Mouse (Mus musculus) spleen, postnatal 36 days (tissue): ENCODE results near the gene Duox2.
A peak's percentile ranks its signal among the peaks of the same experiment; 100 is the strongest.
"Not testable (repeated sequence)": the region's sequence is repeated elsewhere in the genome, so short reads cannot be mapped to it uniquely, and the experiment has no call there.

Source experiments
- DNase-seq, 2 experiments: peaks; one replicate each; pipeline ENCODE4 v3.0.0; 2022; ENCODE audit warnings: low spot score in 2 of 2, mixed read lengths in 1 of 2

The Duox2 gene

DNA sequence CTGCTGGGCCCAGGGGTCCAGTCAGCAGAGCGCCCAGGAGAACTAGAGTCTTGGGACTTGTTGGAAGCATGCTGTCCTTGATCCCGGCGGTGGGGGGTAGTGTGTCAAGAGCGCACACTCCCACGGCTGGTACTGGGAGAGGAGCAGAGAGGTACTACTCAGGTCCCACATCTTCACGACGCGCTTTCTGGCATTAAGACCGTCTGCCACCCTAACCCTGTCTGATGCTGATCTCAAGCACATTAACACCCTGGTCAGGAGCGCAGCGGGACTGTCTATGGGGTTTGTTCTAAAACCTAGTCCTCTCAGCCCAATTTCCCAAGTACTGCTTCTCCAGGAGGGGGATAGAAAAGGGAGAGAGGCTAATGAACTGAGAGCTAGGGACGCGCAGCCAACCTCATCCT lies at the start of gene Duox2:
TSS of gene Duox2 (minus strand) at position 354 of the 404 bp plus-strand sequence.
- DNase-seq: no peak

DNA sequence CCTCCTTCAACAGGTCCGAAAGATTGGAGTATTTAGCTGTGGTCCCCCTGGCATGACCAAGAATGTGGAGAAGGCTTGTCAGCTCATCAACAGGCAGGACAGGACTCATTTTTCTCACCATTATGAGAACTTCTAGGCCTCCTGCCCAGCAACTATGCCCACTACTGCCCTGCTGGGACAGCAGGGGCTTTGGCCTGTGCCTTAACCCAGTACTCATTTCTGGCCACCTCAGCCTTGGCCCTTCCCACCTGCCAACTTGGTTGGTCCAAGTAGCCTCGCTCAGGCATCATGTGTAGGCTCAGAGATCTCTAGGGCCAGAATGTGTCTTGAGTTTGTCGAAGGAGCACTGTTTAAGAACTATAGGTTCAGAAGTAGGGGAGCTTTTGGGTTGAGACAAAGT lies 49.0 kb upstream of the Duox2 start:
- DNase-seq: no peak

DNA sequence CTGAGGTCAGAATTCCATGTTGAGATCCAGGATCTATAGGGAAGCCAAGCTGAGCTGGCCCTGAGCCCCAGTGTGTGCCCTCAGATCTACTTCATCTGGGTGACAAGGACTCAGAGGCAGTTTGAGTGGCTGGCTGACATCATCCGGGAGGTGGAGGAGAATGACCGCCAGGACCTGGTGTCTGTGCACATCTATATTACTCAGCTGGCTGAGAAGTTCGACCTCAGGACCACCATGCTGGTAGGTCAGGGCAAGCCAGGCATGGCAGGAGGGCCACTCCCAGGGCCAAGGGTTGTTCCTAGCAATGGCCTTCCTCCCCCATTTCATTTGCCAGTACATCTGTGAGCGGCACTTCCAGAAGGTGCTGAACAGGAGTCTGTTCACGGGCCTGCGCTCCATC lies 47.9 kb upstream of the Duox2 start:
- DNase-seq: not testable (repeated sequence)

DNA sequence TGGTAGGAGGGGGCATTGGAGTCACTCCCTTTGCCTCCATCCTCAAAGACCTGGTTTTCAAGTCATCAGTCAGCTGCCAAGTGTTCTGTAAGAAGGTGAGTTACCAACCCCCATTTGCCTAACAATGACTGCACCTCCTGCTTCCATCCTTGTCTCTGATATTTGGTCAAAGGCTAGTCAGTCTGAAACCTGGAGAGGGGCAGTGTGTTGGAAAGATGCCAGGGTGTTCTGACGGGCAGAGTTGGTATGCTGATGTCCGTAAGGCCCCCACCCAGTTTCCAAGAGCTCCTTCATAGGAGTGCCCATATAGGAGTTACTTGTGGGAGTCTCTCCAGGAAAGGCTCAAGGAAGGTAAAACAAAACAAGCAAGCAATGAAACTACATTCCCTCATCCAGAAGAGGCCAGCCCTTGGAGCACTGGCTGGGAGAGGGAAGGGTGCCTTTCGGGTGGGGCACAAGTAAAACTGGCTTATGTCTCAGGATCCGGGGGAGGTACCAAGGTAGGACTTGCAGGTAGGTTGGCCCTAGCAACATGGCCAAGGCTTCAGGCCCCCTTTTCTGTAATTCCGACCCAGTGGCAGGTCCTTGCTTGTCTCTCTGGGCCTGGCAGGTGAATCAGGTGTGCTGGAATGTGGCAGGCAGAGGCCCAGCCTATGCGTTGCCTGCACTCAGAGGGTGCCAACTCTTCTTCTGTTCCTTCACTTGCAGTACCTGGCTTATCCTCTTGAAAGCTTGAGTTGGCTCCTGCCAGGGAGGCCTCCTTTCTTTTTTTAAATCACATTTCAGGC lies 47.1 kb upstream of the Duox2 start:
- no peak for DNase-seq

DNA sequence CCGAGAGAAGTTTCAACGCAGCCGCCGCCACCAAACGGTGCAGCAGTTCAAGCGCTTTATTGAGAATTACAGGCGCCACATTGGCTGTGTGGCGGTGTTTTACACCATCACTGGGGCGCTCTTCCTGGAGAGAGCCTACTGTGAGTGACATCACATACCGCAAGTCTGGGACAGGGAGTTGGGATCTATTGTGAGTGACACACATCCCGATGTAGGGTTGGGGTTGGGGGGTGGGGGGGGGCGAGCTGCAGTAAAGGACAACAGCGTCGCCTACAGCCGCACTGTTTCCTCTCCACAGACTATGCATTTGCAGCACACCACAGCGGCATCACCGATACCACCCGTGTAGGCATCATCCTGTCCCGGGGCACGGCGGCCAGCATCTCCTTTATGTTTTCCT lies 39.0 kb upstream of the Duox2 start:
- no peak for DNase-seq

DNA sequence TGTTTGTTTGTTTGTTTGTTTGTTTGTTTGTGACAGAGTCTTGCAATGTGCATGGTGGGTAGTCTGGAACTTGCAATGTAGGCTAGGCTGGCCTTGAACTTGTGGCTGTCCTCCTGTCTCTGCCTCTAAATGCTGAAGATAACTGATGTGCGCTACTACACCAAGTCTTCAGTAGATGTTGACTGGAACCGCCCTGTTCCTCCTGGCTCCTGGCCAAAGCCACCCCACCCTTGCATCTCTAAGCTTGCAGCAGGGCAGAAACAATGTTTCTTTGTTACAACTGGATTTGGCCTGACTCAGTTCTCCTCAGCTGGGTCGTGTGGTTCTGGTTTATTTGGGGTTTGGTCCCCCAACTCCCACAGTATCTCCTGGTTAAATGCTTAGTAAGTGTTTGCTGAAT lies 35.9 kb upstream of the Duox2 start:
- no peak for DNase-seq

DNA sequence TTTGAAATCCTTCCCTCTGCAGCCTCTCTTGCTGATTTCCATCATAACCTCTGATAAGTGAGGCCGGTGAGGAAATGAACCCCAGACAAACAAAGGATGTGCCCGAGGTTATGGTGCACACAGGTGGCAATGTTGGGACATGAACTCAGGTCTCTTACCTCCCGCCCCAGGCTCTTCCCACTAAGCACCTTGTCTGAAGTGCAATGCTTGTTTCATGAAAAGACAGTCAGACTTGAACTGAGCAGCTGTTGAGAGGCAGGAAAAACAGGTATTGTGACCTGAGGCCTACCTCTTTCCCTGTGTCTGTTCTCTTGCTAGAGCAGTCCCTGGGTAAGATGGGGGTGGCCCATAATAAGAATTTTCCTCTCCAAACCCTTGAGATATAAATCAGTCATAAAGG lies 34.0 kb upstream of the Duox2 start:
- DNase-seq: no peak

DNA sequence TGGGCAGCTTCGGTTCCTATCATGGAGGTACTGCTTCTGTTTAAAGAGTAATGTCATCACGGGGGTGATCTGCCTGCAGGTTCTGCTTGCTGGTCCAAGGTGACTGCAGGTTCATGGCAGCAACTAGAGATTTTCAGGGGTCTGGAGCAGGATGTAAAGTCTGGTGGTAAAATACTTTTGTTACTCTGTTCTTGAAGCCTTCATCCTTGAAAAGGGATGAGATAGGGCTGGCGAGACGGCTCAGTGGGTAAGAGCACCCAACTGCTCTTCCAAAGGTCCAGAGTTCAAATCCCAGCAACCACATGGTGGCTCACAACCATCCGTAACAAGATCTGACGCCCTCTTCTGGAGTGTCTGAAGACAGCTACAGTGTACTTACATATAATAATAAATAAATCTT lies 32.1 kb upstream of the Duox2 start:
- not testable (repeated sequence) for DNase-seq

DNA sequence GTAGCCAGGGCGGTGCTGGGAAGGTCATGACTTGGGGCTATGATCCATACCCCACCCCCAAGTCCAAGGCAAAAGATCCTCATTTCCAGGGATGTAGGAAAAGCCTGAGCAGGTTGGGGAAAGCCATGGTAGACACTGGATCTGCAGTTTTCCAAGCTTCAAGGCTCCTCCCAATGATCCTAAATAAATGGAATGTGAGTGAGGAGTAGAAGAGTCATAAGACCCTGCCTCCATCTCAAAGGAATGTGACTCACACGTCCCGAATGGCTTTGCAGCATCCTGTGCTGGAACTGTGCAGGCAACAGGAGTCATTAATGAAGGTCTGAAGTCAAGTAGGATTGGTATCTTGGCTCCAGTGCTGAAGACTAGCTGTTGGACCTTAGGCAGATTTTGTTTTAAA lies 29.7 kb upstream of the Duox2 start:
- DNase-seq: no peak

DNA sequence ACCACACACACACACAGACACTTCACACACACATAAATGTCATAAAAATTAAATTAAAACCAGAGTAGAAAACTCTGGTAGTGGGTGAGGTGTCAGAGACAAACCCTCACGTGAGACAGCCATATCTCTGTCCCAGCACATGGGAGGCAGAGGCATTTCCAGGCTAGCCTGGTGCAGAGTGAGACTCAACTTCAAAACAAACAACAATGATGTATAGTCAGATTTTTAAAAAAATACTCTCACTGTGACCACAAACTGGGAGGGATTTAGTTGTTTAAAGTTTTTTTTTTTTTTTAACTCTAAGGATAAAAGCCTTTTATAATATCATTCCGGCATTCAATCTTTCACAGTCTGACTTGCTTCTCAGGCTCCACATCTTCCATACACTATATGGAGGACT lies 27.1 kb upstream of the Duox2 start:
- no peak for DNase-seq

DNA sequence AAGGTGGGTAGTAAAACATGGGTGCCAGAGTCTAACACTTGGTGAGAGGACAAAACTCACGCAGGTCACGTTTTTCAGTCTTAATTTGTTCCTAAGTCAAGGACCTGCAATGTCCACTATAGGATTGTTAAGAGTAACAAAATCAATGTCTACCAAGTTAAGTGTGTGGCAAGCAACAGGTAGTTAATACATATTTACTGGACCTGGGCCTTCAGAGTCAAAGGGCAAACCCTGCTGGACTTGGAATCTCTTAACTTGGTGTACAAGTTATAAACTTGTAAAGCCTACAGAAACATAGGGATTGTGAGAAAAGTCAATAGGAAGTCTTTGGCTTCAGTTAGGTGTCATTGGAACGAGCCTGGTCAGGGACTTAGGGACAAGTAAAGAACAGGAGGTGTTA lies 26.3 kb upstream of the Duox2 start:
- DNase-seq: no peak

DNA sequence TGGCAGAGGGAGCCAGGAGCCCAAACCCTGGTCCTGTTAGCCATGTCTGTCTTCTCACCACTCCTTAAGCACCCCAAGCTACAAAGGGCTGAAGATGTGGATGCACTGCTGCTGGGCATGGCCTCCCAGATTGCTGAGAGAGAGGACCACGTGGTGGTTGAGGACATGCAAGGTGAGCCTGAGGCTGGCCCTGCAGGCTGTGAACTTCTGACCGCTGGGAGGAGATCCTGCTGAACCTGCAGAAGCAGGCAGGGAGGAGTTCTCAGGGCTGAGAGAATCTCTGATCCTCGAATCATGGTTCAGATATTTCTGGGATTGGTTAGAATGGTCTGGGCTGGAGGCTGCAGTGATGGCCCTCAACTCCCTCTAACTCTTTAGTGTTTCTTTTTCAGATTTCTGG lies 25.7 kb upstream of the Duox2 start:
- no peak for DNase-seq

DNA sequence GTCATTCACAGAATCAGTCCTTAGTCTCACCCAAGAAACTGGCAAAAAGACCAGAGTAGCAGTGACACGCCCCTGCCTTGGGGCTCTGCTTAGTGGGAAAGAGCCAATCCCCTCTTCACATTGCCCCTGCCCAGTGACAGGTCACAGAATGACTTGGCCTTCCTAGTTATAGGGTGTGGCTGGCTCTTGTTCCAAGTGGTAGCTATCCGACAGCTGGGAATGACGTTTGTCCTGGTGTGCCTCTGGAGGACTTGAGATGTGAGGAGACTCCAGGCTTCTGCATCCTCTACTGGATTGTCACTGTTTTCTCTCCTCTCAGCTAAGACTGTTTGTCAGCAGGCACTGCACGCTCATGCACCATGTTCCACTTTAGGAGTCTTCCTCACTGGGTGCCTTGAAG lies 19.1 kb upstream of the Duox2 start:
- DNase-seq: no peak

DNA sequence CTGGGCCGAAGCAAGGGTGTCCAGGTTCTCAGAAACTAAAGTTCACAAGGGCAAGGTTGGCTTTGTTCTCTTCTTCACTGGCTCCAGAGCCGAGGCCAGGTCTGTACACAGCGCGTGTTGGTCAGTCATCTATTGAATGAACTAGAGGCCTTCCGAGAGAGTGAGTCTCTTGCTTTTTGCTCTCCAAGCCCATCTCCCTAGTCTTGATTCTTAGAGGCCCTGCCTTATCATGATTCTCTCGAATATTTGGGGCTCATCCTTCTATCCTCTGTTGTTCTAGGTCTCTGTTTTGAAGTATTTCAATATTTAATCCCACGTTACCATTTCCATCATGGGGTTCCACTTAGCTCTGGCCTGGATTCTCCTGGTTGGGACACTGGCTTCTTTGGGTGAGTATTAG lies 17.1 kb upstream of the Duox2 start, which contains the start of gene Duox1:
TSS of gene Duox1 (plus strand) at position 301 of the 400 bp plus-strand sequence.
- DNase-seq: no peak

DNA sequence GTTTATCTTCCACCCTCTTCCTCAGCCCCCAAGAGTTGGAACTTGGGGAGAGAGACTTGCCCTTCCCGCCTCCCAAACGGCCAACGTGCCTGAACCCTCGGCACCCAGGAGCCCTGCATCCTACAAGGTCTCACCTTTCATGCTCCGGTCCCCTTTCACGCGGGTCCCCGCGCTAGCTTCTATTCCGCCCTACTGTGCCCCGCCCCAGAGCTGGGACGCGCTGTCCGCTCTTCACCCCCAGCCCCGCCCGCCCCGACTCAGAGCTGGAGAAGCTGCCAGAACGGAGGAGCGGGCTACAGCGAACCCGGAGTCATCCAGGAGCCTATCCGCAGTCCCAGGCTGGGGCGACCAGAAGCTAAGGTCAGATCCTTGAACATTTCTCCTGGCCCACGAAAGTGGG lies 15.3 kb upstream of the Duox2 start, which contains the start of gene Duoxa1:
TSS of gene Duoxa1 (minus strand) at position 195 of the 400 bp plus-strand sequence.
- no peak for DNase-seq

DNA sequence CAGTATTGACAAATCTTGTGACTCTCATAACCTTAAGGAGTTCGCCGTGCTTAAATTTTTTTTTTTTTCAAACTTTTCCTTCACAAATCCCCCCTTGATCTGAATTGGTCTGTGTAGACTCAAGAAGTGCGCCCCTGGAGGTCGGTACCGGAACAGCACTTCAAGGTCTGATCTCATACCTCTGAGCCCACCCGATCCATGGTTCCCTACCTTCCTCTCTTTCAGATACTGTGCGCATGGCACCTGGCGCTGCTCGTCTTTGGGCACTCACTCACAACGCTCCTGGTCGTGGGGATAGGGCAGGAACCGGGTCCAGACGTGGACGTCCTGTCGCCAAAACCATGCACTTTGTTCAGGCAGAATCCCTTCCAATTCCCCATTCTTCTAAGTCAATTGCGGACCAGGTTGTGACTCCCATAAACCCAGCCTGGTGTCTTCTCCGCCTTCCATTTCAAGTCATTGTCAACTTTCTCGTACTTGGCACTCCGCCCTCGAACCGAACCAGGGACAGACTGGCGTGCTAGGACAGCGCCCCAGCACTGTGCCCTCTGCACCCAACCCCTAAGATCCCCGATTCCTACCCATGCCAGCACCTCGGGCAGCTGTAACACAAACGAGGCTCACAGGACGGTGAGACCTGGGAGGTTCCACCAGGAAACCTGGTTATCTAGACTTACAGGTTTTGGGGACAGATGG lies 14.6 kb upstream of the Duox2 start:
- peak in 1 of 2 experiments; percentile 24 for DNase-seq

DNA sequence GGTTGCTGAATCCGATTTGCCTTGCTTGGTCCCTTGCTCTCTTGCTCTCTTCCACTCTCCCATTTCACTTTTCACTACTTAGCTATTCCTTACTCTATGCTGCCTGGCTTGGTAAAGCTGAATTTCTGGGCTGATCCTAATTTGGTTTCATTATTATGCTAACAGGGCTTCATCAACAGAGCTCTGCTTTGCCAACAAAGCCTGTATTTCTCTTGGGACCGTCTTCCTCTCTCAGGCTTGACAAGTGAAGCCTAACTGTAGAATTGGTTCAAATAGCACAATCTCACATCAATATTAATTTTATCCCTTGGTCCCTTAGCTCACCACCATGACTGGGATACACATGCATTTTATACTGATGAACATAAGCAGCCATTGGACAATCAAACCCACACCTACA lies 13.3 kb upstream of the Duox2 start:
- no peak for DNase-seq

DNA sequence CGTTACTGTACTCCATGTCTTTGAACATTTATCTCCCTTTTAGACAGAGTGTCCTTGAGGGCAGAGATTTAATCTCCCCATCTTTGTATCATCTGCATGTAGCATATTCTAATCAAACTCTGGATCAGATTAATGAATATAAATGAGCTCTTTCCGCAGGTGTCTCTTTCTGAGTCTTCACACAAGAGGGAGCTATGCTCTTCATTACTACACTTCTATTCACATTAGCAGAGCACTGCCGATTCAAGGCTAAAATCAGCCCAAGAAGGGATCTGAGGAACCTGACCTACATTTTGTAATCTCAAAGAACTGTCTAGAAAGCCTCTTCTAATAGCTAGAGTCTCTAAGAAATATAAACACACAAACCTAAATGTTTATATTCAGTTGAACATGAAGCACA lies 11.4 kb upstream of the Duox2 start:
- DNase-seq: no peak

DNA sequence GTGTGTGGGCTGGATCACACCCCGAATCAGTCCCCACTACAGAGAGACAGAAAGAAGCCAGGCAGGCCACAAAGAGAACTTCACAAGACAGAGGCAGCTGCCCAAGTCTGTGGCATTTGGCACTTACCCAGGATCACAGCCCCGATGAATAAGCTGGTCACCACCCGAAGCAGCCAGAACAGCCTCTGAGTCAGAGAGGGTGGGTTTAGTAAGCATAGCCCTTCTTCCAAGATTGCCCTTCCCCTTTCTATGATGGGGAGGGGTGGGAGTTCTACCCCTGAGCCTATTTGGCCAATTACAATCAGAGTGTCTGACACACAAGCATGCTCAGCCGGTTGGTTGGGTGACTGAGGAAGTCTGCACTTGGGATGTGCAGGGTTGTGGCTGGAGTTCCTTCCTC lies 7.9 kb upstream of the Duox2 start:
- DNase-seq: no peak

DNA sequence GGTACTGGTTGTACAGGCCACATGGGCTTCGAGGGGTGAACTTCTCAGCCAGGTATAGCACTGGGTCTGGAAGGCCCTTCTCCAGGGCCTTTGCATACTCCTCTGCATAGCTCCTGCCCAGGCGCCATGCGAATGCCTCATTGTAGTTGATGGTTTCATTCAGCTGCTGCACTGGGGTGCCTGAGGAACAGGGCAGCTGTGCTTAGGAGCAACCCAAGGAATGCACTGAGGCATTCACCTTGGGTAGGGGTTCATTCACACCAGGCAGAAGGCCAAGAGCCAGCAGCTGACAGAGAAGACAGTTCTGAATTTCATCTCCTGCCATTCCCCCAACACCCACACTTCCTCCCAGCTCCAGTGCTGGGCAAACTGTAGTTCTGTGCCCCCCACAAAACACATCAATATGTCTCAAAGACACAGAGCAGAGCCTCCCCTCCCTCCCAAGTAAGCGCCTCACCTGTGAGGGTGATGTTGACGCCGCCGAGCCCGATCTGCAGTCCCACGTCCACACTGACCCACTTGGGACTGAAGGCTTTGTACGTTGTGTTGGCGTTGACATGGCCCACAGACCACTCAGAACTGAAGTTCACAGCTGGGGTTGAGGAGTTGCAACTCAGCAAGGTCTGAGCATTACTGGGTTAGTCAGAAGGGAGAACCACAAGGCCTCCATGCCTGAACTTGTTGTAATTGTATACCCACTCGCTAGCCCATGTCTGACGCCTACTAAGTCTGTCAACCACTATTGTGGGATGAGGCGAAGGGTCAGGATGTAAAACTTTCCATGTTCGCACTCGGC lies 7.0 kb upstream of the Duox2 start:
- DNase-seq: no peak

DNA sequence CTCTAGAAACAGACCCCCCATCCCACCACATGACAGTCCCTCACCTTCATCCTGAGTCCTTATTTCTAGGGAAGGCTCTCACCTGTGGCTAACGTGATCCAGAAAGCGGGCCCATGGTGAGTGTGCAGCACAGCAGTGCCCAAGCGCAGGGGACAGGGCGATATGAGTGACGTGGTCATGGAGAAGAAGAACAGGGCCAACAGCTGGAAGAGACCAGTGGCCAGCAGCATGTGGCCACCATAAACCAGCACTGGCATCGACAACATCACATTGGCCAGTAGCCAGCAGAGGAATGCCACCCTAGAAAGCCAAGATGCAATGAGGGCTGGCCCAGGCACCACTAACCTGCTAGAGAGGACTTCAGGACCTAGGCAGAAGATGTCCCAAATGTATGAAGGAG lies 6.3 kb upstream of the Duox2 start:
- no peak for DNase-seq

DNA sequence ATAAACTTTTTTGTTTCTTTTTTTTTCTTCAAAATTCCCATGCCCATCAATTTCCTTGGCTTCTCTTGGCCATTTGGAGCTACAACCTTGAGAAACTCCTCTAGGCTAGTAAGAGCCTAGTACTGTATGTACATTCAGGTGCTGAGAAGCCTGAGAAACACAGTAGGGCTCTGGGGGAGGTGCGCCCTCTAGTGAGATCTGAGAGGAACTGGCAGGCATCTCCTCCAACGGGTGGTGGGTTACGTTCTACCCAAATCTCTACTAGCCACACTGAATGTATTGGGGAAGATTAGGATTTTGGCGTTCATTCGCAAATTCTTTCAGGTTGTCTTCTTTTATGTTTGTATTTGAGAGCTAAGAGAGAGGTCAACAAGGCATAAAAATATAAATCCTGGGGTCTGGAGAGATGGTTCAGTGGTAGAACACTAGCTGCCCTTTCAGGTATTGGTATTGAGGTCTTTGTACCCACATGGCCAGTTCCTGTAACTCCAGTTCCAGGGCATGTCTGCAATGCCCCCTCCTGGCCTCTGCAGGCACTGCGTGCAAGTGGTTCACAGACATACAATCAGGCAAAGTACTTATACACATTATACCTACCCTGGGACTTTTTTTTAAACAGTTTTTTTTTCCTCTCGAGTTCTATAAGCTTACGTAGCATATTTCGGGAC lies 4.5 kb upstream of the Duox2 start:
- DNase-seq: peak; percentile 49 to 61
